Mouse (Mus musculus): ENCODE measurements around the gene Max. TPM values are rescaled to one million over a fixed set of nuclear protein-coding genes. Genes with fewer than 3 reads are reported as not detected.

The Max gene
- polyA plus RNA-seq, 1 experiment from 2014 or later: 11.6 TPM

- H3K9ac ChIP-seq (ENCODE audit: low read length): no peak overlapping the region
- H3K27ac ChIP-seq (ENCODE audit: low read length): no peak overlapping the region
- 87% methylated on average over 5 of the region's 5 CpGs for WGBS
- no peaks in the 10 kb centered on the region for H3K36me3 ChIP-seq (ENCODE audit: control insufficient read depth, insufficient read depth)
- no peak overlapping the region for H3K4me3 ChIP-seq (ENCODE audit: low read length)
- H3K27me3 ChIP-seq (ENCODE audit: control insufficient read depth, insufficient read depth, low read length): no peaks in the 10 kb centered on the region
- ATAC-seq (replicated peaks; ENCODE audit: extremely low read depth, insufficient read depth, low FRiP score): no peak
- H3K9me3 ChIP-seq (replicated peaks; ENCODE audit: control insufficient read depth, low read length): no peaks in the 10 kb centered on the region
- H3K4me1 ChIP-seq (ENCODE audit: control insufficient read depth, insufficient read depth, low read length): no peaks in the 10 kb centered on the region
- H3K4me2 ChIP-seq (ENCODE audit: low read depth, low read length): no peak overlapping the region
Measured at GRCm38 (mm10) chr12:76994766-76995165, 32.8 kb upstream of the Max start.

GRCm38 (mm10) chr12:76992891-76993529 lies 31.0 kb upstream of the Max start:
- no peak overlapping the region for H3K9ac ChIP-seq (ENCODE audit: low read length)
- no peaks in the 10 kb centered on the region for H3K4me1 ChIP-seq (ENCODE audit: control insufficient read depth, insufficient read depth, low read length)
- no peaks in the 10 kb centered on the region for H3K27me3 ChIP-seq (ENCODE audit: control insufficient read depth, insufficient read depth, low read length)
- no peaks in the 10 kb centered on the region for H3K9me3 ChIP-seq (replicated peaks; ENCODE audit: control insufficient read depth, low read length)
- H3K4me3 ChIP-seq (ENCODE audit: low read length): no peak overlapping the region
- no peaks in the 10 kb centered on the region for H3K36me3 ChIP-seq (ENCODE audit: control insufficient read depth, insufficient read depth)
- H3K27ac ChIP-seq (ENCODE audit: low read length): no peak overlapping the region
- WGBS: 87% methylated on average over 16 of the region's 16 CpGs
- ATAC-seq (replicated peaks; ENCODE audit: extremely low read depth, insufficient read depth, low FRiP score): no peak
- H3K4me2 ChIP-seq (ENCODE audit: low read depth, low read length): no peak overlapping the region

- Histone ChIP-seq H3K4me1 (ENCODE audit: control insufficient read depth, insufficient read depth, low read length) (no peaks in the 10 kb centered on the region), H3K4me3 (ENCODE audit: low read length) (no peak overlapping the region), H3K36me3 (ENCODE audit: control insufficient read depth, insufficient read depth) (no peaks in the 10 kb centered on the region), H3K9me3 (replicated peaks; ENCODE audit: control insufficient read depth, low read length) (no peaks in the 10 kb centered on the region; the same call in 1 of the 2 replicates), H3K27ac (ENCODE audit: low read length) (no peak overlapping the region), H3K9ac (ENCODE audit: low read length) (no peak overlapping the region), H3K27me3 (ENCODE audit: control insufficient read depth, insufficient read depth, low read length) (no peaks in the 10 kb centered on the region), H3K4me2 (ENCODE audit: low read depth, low read length) (no peak overlapping the region)
- 75% methylated on average over 16 of the region's 16 CpGs for WGBS
- no peak for ATAC-seq (replicated peaks; ENCODE audit: extremely low read depth, insufficient read depth, low FRiP score)
Measured at GRCm38 (mm10) chr12:76982818-76983471, 20.9 kb upstream of the Max start.

- no peak overlapping the region for H3K9ac ChIP-seq (ENCODE audit: low read length)
- no peak for ATAC-seq (replicated peaks; ENCODE audit: extremely low read depth, insufficient read depth, low FRiP score)
- H3K36me3 ChIP-seq (ENCODE audit: control insufficient read depth, insufficient read depth): no peaks in the 10 kb centered on the region
- 86% methylated on average over 3 of the region's 3 CpGs for WGBS
- H3K4me2 ChIP-seq (ENCODE audit: low read depth, low read length): no peak overlapping the region
- H3K9me3 ChIP-seq (replicated peaks; ENCODE audit: control insufficient read depth, low read length): no peaks in the 10 kb centered on the region; the same call in 1 of the 2 replicates
- H3K27me3 ChIP-seq (ENCODE audit: control insufficient read depth, insufficient read depth, low read length): no peaks in the 10 kb centered on the region
- no peak overlapping the region for H3K27ac ChIP-seq (ENCODE audit: low read length)
- H3K4me3 ChIP-seq (ENCODE audit: low read length): no peak overlapping the region
- no peaks in the 10 kb centered on the region for H3K4me1 ChIP-seq (ENCODE audit: control insufficient read depth, insufficient read depth, low read length)
Measured at GRCm38 (mm10) chr12:76979530-76979929, 17.5 kb upstream of the Max start.

GRCm38 (mm10) chr12:76972669-76973068 lies 10.7 kb upstream of the Max start:
- Histone ChIP-seq H3K4me1 (ENCODE audit: control insufficient read depth, insufficient read depth, low read length) (no peaks in the 10 kb centered on the region), H3K9me3 (replicated peaks; ENCODE audit: control insufficient read depth, low read length) (no peaks in the 10 kb centered on the region), H3K36me3 (ENCODE audit: control insufficient read depth, insufficient read depth) (no peaks in the 10 kb centered on the region), H3K27ac (ENCODE audit: low read length) (no peak overlapping the region), H3K4me2 (ENCODE audit: low read depth, low read length) (no peak overlapping the region), H3K27me3 (ENCODE audit: control insufficient read depth, insufficient read depth, low read length) (no peaks in the 10 kb centered on the region), H3K9ac (ENCODE audit: low read length) (no peak overlapping the region), H3K4me3 (ENCODE audit: low read length) (no peak overlapping the region)
- 49% methylated on average over 10 of the region's 10 CpGs for WGBS
- no peak for ATAC-seq (replicated peaks; ENCODE audit: extremely low read depth, insufficient read depth, low FRiP score)

GRCm38 (mm10) chr12:76972241-76972640 lies 10.2 kb upstream of the Max start:
- H3K27ac ChIP-seq (ENCODE audit: low read length): no peak overlapping the region
- H3K4me2 ChIP-seq (ENCODE audit: low read depth, low read length): no peak overlapping the region
- H3K4me3 ChIP-seq (ENCODE audit: low read length): no peak overlapping the region
- H3K9me3 ChIP-seq (replicated peaks; ENCODE audit: control insufficient read depth, low read length): no peaks in the 10 kb centered on the region
- ATAC-seq (replicated peaks; ENCODE audit: extremely low read depth, insufficient read depth, low FRiP score): no peak
- no peak overlapping the region for H3K9ac ChIP-seq (ENCODE audit: low read length)
- no peaks in the 10 kb centered on the region for H3K27me3 ChIP-seq (ENCODE audit: control insufficient read depth, insufficient read depth, low read length)
- 64% methylated on average over 11 of the region's 11 CpGs for WGBS
- H3K36me3 ChIP-seq (ENCODE audit: control insufficient read depth, insufficient read depth): no peaks in the 10 kb centered on the region
- no peaks in the 10 kb centered on the region for H3K4me1 ChIP-seq (ENCODE audit: control insufficient read depth, insufficient read depth, low read length)

GRCm38 (mm10) chr12:76971642-76972221 lies 9.7 kb upstream of the Max start:
- Histone ChIP-seq H3K4me3 (ENCODE audit: low read length) (no peak overlapping the region), H3K27me3 (ENCODE audit: control insufficient read depth, insufficient read depth, low read length) (no peaks in the 10 kb centered on the region), H3K9me3 (replicated peaks; ENCODE audit: control insufficient read depth, low read length) (no peaks in the 10 kb centered on the region), H3K4me2 (ENCODE audit: low read depth, low read length) (no peak overlapping the region), H3K9ac (ENCODE audit: low read length) (no peak overlapping the region), H3K4me1 (ENCODE audit: control insufficient read depth, insufficient read depth, low read length) (no peaks in the 10 kb centered on the region), H3K36me3 (ENCODE audit: control insufficient read depth, insufficient read depth) (no peaks in the 10 kb centered on the region), H3K27ac (ENCODE audit: low read length) (no peak overlapping the region)
- ATAC-seq (replicated peaks; ENCODE audit: extremely low read depth, insufficient read depth, low FRiP score): no peak
- WGBS: 73% methylated on average over 7 of the region's 7 CpGs

GRCm38 (mm10) chr12:76965876-76966275 lies 3.9 kb upstream of the Max start:
- WGBS: 8% methylated on average over 4 of the region's 4 CpGs
- Histone ChIP-seq H3K27me3 (ENCODE audit: control insufficient read depth, insufficient read depth, low read length) (no peaks in the 10 kb centered on the region), H3K4me1 (ENCODE audit: control insufficient read depth, insufficient read depth, low read length) (peaks cover 3% of the 10 kb centered on the region), H3K36me3 (ENCODE audit: control insufficient read depth, insufficient read depth) (no peaks in the 10 kb centered on the region), H3K4me2 (ENCODE audit: low read depth, low read length) (no peak overlapping the region), H3K9me3 (replicated peaks; ENCODE audit: control insufficient read depth, low read length) (no peaks in the 10 kb centered on the region), H3K27ac (ENCODE audit: low read length) (no peak overlapping the region), H3K9ac (ENCODE audit: low read length) (no peak overlapping the region), H3K4me3 (ENCODE audit: low read length) (no peak overlapping the region)
- ATAC-seq (replicated peaks; ENCODE audit: extremely low read depth, insufficient read depth, low FRiP score): no peak

GRCm38 (mm10) chr12:76965089-76965488 lies 3.1 kb upstream of the Max start:
- Histone ChIP-seq H3K9ac (ENCODE audit: low read length) (no peak overlapping the region), H3K36me3 (ENCODE audit: control insufficient read depth, insufficient read depth) (0 out of 2 replicates have a peak, but pooled peaks cover 1% of the 10 kb centered on the region), H3K9me3 (replicated peaks; ENCODE audit: control insufficient read depth, low read length) (no peaks in the 10 kb centered on the region), H3K27ac (ENCODE audit: low read length) (no peak overlapping the region), H3K4me1 (ENCODE audit: control insufficient read depth, insufficient read depth, low read length) (peaks cover 11% of the 10 kb centered on the region), H3K27me3 (ENCODE audit: control insufficient read depth, insufficient read depth, low read length) (no peaks in the 10 kb centered on the region), H3K4me2 (ENCODE audit: low read depth, low read length) (no peak overlapping the region), H3K4me3 (ENCODE audit: low read length) (no peak overlapping the region)
- ATAC-seq (replicated peaks; ENCODE audit: extremely low read depth, insufficient read depth, low FRiP score): no peak
- whole genome bisulfite sequencing: 41% methylated on average over 5 of the region's 5 CpGs
